Mouse (Mus musculus) layer of hippocampus, postnatal 25 days (tissue): ENCODE results near the gene Olfr1250. TPM values are rescaled to one million over a fixed set of nuclear protein-coding genes. Genes with fewer than 3 reads are reported as not detected.
"Not testable (repeated sequence)": the region's sequence is repeated elsewhere in the genome, so short reads cannot be mapped to it uniquely, and the experiment has no call there.

Experiments
- DNase-seq, 2 experiments: peaks; one replicate each; pipeline ENCODE4 v3.0.0; 2022; ENCODE audit warnings: mixed read lengths in 2 of 2, low spot score in 1 of 2; ENCODE audit errors: extremely low spot score in 1 of 2
- total RNA-seq, 2 experiments: library from RNA; stranded (reverse); gene quantifications; 2 replicates each; pipeline ENCODE4 v1.2.3; 2021

Olfr1250 gene
- not detected for total RNA-seq

DNA sequence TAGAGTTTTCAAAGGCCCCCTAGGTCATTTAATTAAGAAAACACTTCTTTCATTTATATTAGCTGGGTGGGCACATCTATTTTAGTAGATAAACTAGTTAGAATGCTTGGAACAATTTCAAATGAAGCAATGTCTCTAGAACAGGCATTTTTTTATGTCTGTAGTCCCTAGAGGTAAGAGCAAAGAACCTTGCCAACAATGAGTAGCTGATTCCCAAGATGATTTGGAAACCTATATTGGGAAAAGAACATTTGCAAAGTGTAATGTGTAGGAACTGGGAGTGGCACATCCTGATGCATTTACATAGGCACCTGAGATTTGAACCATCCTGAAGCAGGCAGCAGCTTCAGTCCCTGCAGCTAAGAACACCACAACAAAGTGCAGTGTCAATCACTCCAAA lies at the start of gene Olfr1250:
TSS of gene Olfr1250 (minus strand) at position 101 of the 400 bp plus-strand sequence.
- no peak for DNase-seq

DNA sequence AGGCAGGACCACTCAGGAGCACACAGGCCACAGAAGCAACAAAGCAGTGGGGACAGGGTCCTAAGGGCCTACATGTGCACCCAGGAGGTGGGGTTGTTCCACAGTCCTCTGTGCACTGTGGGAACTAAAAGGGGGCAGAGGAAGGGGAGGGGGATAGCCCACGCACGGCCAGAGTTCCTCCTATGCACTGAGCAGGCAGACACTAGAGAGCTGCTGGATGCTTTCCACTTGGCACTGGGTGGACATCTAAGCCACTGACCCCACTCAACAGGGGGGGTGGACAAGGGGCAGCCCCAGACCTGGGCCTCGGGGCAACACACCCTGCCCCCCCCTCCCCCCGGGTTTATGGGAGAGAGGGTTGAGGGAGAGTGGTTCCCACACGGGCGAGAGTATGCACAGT lies 30.7 kb upstream of the Olfr1250 start:
- DNase-seq, result no peak

GRCm38 (mm10) chr2:89671836-89672235 lies 10.6 kb upstream of the Olfr1250 start, which contains the start of gene Olfr1251:
Gene Olfr1251 (minus strand): TSS chr2:89671936.
- no peak for DNase-seq

- no peak for DNase-seq
These were observed 26.4 kb downstream of the Olfr1250 start, which contains the start of gene Olfr1249 for GRCm38 (mm10) chr2:89634883-89635282. Gene Olfr1249 (minus strand): TSS chr2:89634983.

- DNase-seq, result not testable (repeated sequence)
These were observed 43.1 kb downstream of the Olfr1250 start, which contains the start of gene Olfr1248 for GRCm38 (mm10) chr2:89618145-89618544. Gene Olfr1248 (minus strand): TSS chr2:89618245.

GRCm38 (mm10) chr2:89614030-89614429 lies 47.2 kb downstream of the Olfr1250 start, which contains the start of gene Olfr1247:
Gene Olfr1247 (minus strand): TSS chr2:89614130.
- DNase-seq, result no peak

Other genes with a start within 250 kb of the Olfr1250 start
- not detected for gene Olfr1239, start 241.1 kb downstream of the Olfr1250 start, total RNA-seq
- not detected for gene Olfr1240, start 218.5 kb downstream of the Olfr1250 start, total RNA-seq
- gene Olfr1241, start 174.3 kb downstream of the Olfr1250 start, total RNA-seq, result not detected
- not detected for gene Olfr1242, start 163.1 kb downstream of the Olfr1250 start, total RNA-seq
- not detected for gene Olfr1243, start 130.0 kb downstream of the Olfr1250 start, total RNA-seq
- not detected for gene Olfr1245, start 83.0 kb downstream of the Olfr1250 start, total RNA-seq
- gene Olfr1246, start 68.3 kb downstream of the Olfr1250 start, total RNA-seq, result not detected
- gene Olfr1247, start 47.3 kb downstream of the Olfr1250 start, total RNA-seq, result not detected
- not detected for gene Olfr1248, start 43.2 kb downstream of the Olfr1250 start, total RNA-seq
- not detected for gene Olfr1249, start 26.5 kb downstream of the Olfr1250 start, total RNA-seq
- not detected for gene Olfr1251, start 10.5 kb upstream of the Olfr1250 start, total RNA-seq
- gene Olfr1252, start 63.5 kb upstream of the Olfr1250 start, total RNA-seq, result not detected
- gene Olfr1253, start 95.6 kb upstream of the Olfr1250 start, total RNA-seq, result not detected
- not detected for gene Olfr1254, start 132.2 kb upstream of the Olfr1250 start, total RNA-seq
- gene Olfr1255, start 150.6 kb upstream of the Olfr1250 start, total RNA-seq, result not detected
- not detected for gene Olfr1256, start 180.1 kb upstream of the Olfr1250 start, total RNA-seq
- not detected for gene Olfr48, start 186.7 kb upstream of the Olfr1250 start, total RNA-seq
- gene Olfr1257, start 217.0 kb upstream of the Olfr1250 start, total RNA-seq, result not detected